Mouse (Mus musculus) embryonic fibroblast, embryonic 13.5 days (primary cell): ENCODE results near the gene Fam104a.

Experiments
- CTCF ChIP-seq: IDR thresholded peaks from 2 replicates; pipeline ENCODE4 v1.5.1; 2011; ENCODE audit warnings: mild to moderate bottlenecking, control low read depth, low read length, moderate library complexity, borderline replicate concordance; ENCODE audit not compliant: insufficient read depth
- POLR2A ChIP-seq: IDR thresholded peaks from 2 replicates; pipeline ENCODE4 v1.6.1; 2011; ENCODE audit warnings: low read depth, mild to moderate bottlenecking, control low read depth, low read length, moderate library complexity

DNA sequence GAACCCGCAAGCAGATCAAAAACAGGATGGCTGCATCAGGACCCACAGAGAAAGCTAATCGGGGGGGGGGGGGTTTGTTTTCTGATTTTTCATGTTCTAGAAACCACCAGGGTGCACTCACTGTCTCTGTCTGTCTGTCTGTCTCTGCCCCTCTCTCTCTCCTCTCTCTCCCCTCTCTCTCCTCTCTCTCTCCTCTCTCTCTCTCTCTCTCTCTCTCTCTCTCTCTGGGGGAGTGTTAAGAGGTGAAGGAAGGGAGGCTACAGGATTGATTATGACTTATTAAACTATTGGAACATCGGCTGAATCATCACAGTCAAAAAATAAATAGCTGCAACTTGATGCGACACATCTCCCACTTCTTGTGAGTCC lies 65.7 kb downstream of the Fam104a start:
- no peak for TF ChIP-seq CTCF
- TF ChIP-seq POLR2A: no peak
